Mouse (Mus musculus) olfactory bulb, adult 2 months (tissue): ENCODE measurements around the gene Esp1.

Experiments
- CTCF ChIP-seq: fragments of 200-500 bp; IDR thresholded peaks from 2 replicates; pipeline ENCODE4 v1.5.1; 2012; ENCODE audit warnings: low read depth, mild to moderate bottlenecking, low read length, moderate library complexity; ENCODE audit not compliant: insufficient read depth
- POLR2A ChIP-seq: fragments of 200-500 bp; IDR thresholded peaks from 2 replicates; pipeline ENCODE4 v1.6.1; 2012; ENCODE audit warnings: mild to moderate bottlenecking, low read depth, low read length, moderate library complexity; ENCODE audit not compliant: insufficient read depth

GRCm38 (mm10) chr17:40767120-40767519, 40.2 kb downstream of the Esp1 start:
- TF ChIP-seq POLR2A (no peak), CTCF (no peak)
